Mouse (Mus musculus) midbrain, embryonic 13.5 days (tissue): ENCODE data around the gene Trpm2. TPM values are rescaled to one million over a fixed set of nuclear protein-coding genes. Genes with fewer than 3 reads are reported as not detected.
"Not testable (repeated sequence)": the region's sequence is repeated elsewhere in the genome, so short reads cannot be mapped to it uniquely, and the experiment has no call there.

Experiments
- ATAC-seq: fragments of 200-750 bp; cut with Nextera tagmentation; 2 replicates; pipeline ENCODE4 v1.8.0; 2017; ENCODE audit warnings: mild to moderate bottlenecking, moderate TSS enrichment, moderate library complexity
- H3K27ac ChIP-seq: fragments of 300-500 bp; sonication (generic); 2 replicates; pipeline ENCODE4 v1.5.1; 2015; ENCODE audit warnings: inconsistent platforms, mild to moderate bottlenecking, moderate library complexity
- H3K27me3 ChIP-seq: fragments of 300-500 bp; sonication (generic); 2 replicates; pipeline ENCODE4 v1.6.1; 2015; ENCODE audit warnings: mild to moderate bottlenecking, inconsistent platforms
- H3K36me3 ChIP-seq: fragments of 300-500 bp; sonication (generic); 2 replicates; pipeline ENCODE4 v1.6.1; 2015; ENCODE audit warnings: mild to moderate bottlenecking, inconsistent platforms
- H3K4me1 ChIP-seq: fragments of 300-500 bp; sonication (generic); replicated peaks from 2 replicates; pipeline ENCODE4 v1.6.1; 2015; ENCODE audit warnings: inconsistent platforms
- H3K4me2 ChIP-seq: fragments of 300-500 bp; sonication (generic); replicated peaks from 2 replicates; pipeline ENCODE4 v1.6.1; 2015; ENCODE audit warnings: moderate library complexity, mild to moderate bottlenecking, inconsistent platforms
- H3K4me3 ChIP-seq: fragments of 300-500 bp; sonication (generic); replicated peaks from 2 replicates; pipeline ENCODE4 v1.5.1; 2015; ENCODE audit warnings: mild to moderate bottlenecking, inconsistent platforms
- H3K9ac ChIP-seq: fragments of 300-500 bp; sonication (generic); replicated peaks from 2 replicates; pipeline ENCODE4 v1.6.1; 2015; ENCODE audit warnings: mild to moderate bottlenecking, inconsistent platforms
- H3K9me3 ChIP-seq: fragments of 300-500 bp; sonication (generic); 2 replicates; pipeline ENCODE4 v1.6.1; 2016; ENCODE audit warnings: mild to moderate bottlenecking, inconsistent platforms
- WGBS: fragments of 180-500 bp; shearing (Covaris S2); methylation state at CpG from one replicate; pipeline ENCODE4 v1.1.7; 2015; 5-methylcytosine and 5-hydroxymethylcytosine counted together
- polyA plus RNA-seq: library from polyadenylated mRNA; unstranded; fragments of >200 nt; fragmentation: Nextera tagmentation; extraction: Ambion mirVana; gene quantifications from 2 replicates; pipeline ENCODE4 v1.2.1, GENCODE M21; 2015

Trpm2 gene
- polyA plus RNA-seq = 2.7 and 3.3 TPM in 2 replicates

DNA sequence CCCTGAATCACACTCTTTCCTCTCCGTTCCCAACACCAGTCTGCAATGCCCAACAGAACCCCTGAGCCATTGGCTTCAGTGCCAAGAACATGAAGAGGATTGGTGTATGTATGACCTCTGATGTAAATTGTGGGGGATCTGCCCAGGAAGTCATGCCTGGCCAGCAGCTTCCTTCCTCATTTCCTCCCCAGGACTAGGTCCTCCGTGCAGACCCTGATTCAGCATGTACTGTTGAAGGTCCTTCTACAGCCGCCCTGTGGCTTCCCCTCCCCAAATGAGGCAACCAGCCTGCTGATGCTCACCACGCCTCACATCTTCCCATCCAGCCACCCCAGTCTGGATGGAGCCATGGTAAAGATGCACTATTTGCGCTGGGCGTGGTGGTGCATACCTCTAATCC lies at the start of gene Trpm2:
Gene Trpm2 (minus strand): TSS at position 83 of the 400 bp plus-strand sequence.
- peaks cover 14% of the 10 kb centered on the region; the same call in 1 of the 2 replicates for H3K4me1 ChIP-seq
- peaks cover 30% of the 10 kb centered on the region for H3K27me3 ChIP-seq
- peak within 1 kb of the TSS; percentile 54 for H3K9ac ChIP-seq
- no peak for ATAC-seq
- H3K27ac ChIP-seq = no peak within 1 kb of the TSS
- H3K36me3 ChIP-seq = no peaks in the 10 kb centered on the region
- H3K4me3 ChIP-seq = peak within 1 kb of the TSS; percentile 43
- no peaks in the 10 kb centered on the region for H3K9me3 ChIP-seq
- peak within 1 kb of the TSS; percentile 75 for H3K4me2 ChIP-seq
- WGBS = 94% methylated on average over 6 of the region's 6 CpGs

DNA sequence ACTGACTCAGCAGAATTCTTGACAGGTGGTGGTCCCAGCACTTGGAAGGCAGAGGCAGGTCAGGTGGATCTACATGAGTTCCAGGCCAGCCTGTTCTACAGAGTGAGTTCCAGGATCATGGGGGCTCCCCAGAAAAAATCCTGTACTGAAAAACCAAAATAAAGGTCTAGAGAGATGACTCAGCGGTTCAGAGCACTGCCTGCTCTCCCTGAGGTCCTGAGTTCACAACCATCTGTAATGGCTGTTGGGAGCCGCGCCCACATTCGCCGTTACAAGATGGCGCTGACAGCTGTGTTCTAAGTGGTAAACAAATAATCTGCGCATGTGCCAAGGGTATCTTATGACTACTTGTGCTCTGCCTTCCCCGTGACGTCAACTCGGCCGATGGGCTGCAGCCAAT lies 49.6 kb upstream of the Trpm2 start:
- not testable (repeated sequence) for H3K27me3 ChIP-seq, H3K4me1 ChIP-seq, H3K36me3 ChIP-seq, H3K4me2 ChIP-seq, H3K27ac ChIP-seq, H3K4me3 ChIP-seq, H3K9ac ChIP-seq, ATAC-seq, H3K9me3 ChIP-seq
- WGBS = 97% methylated on average over 7 of the region's 11 CpGs

DNA sequence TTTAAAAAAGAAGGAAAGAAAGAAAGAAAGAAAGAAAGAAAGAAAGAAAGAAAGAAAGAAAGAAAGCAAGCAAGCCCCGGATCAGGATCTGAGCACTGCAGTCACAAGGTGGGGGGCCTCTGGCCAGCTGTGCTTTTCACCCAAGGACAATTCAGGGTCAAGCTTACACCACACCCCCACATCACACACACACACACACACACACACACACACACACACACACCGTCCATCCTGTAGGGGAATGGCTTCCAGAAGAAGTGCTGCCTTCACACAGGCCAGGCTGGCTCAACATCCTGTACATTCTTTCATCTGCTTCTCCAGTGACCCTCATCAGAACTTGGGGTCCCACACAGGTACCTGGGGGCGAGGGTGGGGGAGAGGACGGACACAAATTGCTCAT lies 48.9 kb upstream of the Trpm2 start:
- WGBS = 76% methylated on average over 4 of the region's 4 CpGs
- Histone ChIP-seq H3K4me1 (no peaks in the 10 kb centered on the region), H3K36me3 (no peaks in the 10 kb centered on the region), H3K9me3 (peaks cover 1% of the 10 kb centered on the region; the same call in 1 of the 2 replicates), H3K9ac (no peak overlapping the region), H3K27ac (no peak overlapping the region), H3K4me2 (no peak overlapping the region), H3K27me3 (no peaks in the 10 kb centered on the region), H3K4me3 (no peak overlapping the region)
- peak; percentile 56; the same call in 1 of the 2 replicates for ATAC-seq

DNA sequence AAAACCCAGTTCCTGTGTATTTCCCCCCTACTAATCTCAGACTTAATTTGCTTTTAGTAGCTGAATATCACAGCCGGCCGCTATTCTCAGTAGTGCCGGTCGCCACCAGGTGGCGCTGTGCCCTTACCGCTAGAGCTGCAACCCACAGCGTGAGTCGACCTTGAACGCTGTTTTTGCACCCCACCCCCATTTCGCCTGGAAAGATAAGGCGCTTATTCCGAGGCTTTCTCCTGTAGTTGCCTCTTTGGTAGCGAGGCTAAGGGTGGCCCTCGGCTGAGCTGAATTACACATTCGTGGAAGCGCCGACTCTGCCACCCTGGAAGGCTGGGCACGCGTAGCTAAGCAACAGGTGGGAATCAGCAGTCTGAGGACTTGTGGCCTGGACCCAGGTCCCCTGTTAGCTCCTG lies 48.4 kb upstream of the Trpm2 start:
- H3K9me3 ChIP-seq = peaks cover 2% of the 10 kb centered on the region; the same call in 1 of the 2 replicates
- ATAC-seq = peak; percentile 79

DNA sequence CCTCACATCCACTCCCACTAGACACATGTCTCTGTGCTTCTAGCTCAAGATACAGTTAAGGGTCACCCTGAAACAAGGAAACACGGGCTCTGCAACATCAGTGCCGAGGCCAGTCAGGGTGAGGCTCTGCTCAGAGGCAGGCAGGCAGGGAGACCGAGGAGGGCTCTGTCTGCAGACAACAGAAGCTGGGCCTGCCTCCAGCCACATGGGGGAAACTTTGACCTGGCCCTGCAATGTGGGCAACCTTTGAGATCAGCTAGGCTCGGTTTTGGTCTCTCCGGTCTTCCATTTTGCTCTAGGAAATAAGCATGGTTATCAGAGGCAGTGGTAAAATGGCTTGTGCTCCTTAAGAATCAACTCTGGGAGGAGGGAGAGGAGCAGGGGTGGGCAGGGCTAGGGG lies 46.0 kb upstream of the Trpm2 start:
- no peak overlapping the region for H3K4me3 ChIP-seq
- ATAC-seq = no peak
- H3K4me1 ChIP-seq = no peaks in the 10 kb centered on the region
- no peak overlapping the region for H3K9ac ChIP-seq
- no peaks in the 10 kb centered on the region for H3K36me3 ChIP-seq
- H3K27ac ChIP-seq = no peak overlapping the region
- H3K4me2 ChIP-seq = no peak overlapping the region
- H3K27me3 ChIP-seq = no peaks in the 10 kb centered on the region
- WGBS = 56% methylated on average over 5 of the region's 5 CpGs
- peaks cover 2% of the 10 kb centered on the region; the same call in 1 of the 2 replicates for H3K9me3 ChIP-seq

More for the DNA sequence above, 48.4 kb upstream of the Trpm2 start:
- Histone ChIP-seq H3K27ac (no peak overlapping the region), H3K4me1 (no peaks in the 10 kb centered on the region), H3K27me3 (no peaks in the 10 kb centered on the region), H3K4me2 (peak overlapping the region; percentile 54), H3K9ac (no peak overlapping the region), H3K4me3 (peak overlapping the region; percentile 29), H3K36me3 (no peaks in the 10 kb centered on the region)
- WGBS = 21% methylated on average over 19 of the region's 19 CpGs

DNA sequence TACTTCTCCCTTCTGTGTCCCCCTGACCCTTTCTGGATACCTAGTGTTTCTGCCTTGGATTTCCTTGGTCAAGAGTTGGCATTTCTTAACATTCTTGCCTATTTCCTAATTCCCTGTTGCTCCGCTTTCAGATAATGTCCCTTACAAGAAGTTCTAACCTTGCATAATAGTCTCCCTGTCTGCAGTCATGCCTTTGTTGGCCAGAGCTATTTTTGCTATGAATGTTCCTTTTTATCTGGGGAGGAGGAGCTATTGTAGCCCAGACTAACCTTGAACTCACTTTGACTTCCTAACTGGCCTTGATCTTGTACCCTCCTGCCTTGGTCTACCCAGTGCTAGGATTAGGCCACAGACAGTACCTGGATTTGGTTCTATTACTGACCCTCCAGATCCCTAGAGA lies 45.1 kb upstream of the Trpm2 start:
- Histone ChIP-seq H3K36me3 (no peaks in the 10 kb centered on the region), H3K4me2 (no peak overlapping the region), H3K27ac (no peak overlapping the region), H3K9me3 (peaks cover 2% of the 10 kb centered on the region; the same call in 1 of the 2 replicates), H3K9ac (no peak overlapping the region), H3K4me3 (no peak overlapping the region), H3K4me1 (no peaks in the 10 kb centered on the region; the same call in 1 of the 2 replicates), H3K27me3 (0 out of 2 replicates have a peak, but pooled peaks cover 2% of the 10 kb centered on the region)
- 98% methylated on average over 1 of the region's 1 CpGs for WGBS
- ATAC-seq = no peak

DNA sequence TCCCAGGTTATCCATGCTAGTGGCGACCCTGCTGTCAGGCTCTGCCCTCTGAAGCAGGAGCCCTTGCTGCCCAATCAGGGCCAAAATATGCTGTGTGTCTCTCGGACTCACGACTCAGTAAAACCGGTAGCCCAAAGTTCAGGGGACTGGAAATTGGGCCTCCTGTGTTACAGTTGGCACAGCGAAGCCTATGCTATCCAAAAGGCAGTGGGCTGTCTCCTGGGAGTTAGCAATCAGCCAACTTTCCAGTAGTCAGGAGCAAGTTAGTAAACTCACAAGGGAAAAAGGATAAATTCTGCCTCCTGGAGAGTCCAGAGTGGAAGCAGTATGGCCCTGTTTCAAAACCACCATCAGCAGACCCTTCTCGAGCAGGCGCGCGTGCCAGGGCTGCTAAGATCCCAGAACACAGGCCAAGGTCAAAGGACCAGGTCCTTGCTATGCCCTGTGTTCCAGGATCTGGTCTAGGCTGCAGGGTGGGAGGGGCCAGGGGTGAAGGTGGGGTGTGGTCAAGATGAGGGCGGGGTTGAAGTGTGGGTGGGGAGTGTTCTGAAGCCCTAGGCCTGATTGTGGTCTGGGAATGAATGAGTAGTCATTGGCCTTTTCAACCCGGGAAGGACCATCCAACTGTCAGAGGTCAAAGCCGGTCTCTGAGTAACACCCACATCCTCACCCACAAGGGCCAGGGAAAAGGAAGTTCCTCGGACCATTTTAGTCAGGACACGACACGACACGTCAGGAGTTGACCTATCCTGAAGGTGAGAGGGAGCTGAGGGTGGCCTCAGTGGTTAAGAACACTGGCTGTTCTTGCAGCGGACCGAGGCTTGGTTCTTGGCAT lies 42.5 kb upstream of the Trpm2 start:
- 0 out of 2 replicates have a peak, but pooled peaks cover 2% of the 10 kb centered on the region for H3K27me3 ChIP-seq
- WGBS = 96% methylated on average over 18 of the region's 18 CpGs
- H3K4me1 ChIP-seq = peaks cover 12% of the 10 kb centered on the region
- no peak overlapping the region for H3K4me3 ChIP-seq
- H3K27ac ChIP-seq = no peak overlapping the region
- H3K9ac ChIP-seq = no peak overlapping the region
- H3K9me3 ChIP-seq = peaks cover 2% of the 10 kb centered on the region; the same call in 1 of the 2 replicates
- H3K36me3 ChIP-seq = no peaks in the 10 kb centered on the region
- no peak overlapping the region for H3K4me2 ChIP-seq
- no peak for ATAC-seq

DNA sequence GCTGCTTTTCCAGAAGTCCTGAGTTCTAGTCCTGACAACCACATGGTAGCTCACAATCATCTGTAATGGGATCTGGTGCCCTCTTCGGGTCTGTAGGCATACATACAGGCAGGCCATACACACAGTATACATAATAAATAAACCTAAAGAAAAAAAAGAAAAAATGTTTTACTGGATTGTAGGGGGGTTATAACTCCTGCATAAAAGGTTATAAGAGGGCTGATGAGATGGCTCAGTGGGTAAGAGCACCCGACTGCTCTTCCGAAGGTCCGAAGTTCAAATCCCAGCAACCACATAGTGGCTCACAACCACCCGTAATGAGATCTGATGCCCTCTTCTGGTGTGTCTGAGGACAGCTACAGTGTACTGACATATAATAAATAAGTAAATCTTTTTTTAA lies 40.8 kb upstream of the Trpm2 start:
- 98% methylated on average over 5 of the region's 5 CpGs for WGBS

DNA sequence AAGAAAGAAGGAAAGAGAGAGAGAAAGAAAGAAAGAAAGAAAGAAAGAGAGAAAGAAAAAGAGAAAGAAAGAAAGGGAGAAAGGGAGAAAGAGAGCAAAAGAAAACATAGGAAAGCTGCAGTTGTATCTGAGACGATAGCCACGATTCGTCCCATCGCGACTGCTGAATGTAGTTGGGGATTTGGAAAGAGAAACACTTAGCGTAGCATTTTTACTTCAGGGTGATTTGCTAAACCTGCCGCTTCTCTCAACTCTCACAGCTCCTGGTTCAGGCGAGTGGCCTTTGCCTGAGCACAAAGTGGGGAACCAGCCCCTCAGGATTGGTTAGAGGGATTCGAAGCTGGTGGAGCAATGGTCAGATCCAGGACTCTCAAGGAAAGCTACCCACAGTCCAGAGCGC lies 40.0 kb upstream of the Trpm2 start:
- Histone ChIP-seq H3K4me1 (peaks cover 36% of the 10 kb centered on the region), H3K4me3 (no peak overlapping the region), H3K27ac (no peak overlapping the region), H3K9me3 (peaks cover 2% of the 10 kb centered on the region; the same call in 1 of the 2 replicates), H3K4me2 (peak overlapping the region; percentile 87), H3K9ac (0 out of 2 replicates have a peak overlapping the region, but pooled peaks have one; percentile 37), H3K36me3 (no peaks in the 10 kb centered on the region), H3K27me3 (0 out of 2 replicates have a peak, but pooled peaks cover 2% of the 10 kb centered on the region)
- 16% methylated on average over 10 of the region's 10 CpGs for WGBS
- no peak for ATAC-seq

More for the DNA sequence above, 40.8 kb upstream of the Trpm2 start:
- not testable (repeated sequence) for H3K9ac ChIP-seq, H3K27ac ChIP-seq, H3K4me3 ChIP-seq, H3K36me3 ChIP-seq, H3K4me2 ChIP-seq, H3K27me3 ChIP-seq, H3K9me3 ChIP-seq, ATAC-seq
- peaks cover 30% of the 10 kb centered on the region for H3K4me1 ChIP-seq

DNA sequence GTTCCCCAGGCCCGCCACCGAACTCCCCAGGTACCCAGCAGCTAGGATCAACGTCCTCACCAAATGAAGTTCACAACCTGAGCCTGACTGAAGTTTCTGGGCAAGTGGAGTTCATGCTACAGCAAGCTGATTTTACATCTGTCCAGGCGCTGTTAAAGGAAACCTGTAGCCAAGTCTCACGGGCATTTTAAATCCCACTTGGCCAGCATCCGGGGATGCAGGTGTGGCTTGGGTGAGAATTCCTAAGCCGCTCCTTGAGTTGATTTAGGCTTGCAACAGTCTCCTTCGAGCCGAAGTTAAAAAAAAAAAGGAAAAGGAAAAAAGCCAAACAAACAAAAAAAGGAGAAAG lies 39.6 kb upstream of the Trpm2 start, which contains the start of gene Pfkl:
Gene Pfkl (minus strand): TSS at position 139 of the 349 bp plus-strand sequence.
- Histone ChIP-seq H3K9me3 (peaks cover 2% of the 10 kb centered on the region; the same call in 1 of the 2 replicates), H3K9ac (peak within 1 kb of the TSS; percentile 89), H3K4me1 (peaks cover 36% of the 10 kb centered on the region), H3K27ac (peak within 1 kb of the TSS; percentile 95), H3K36me3 (no peaks in the 10 kb centered on the region), H3K4me2 (peak within 1 kb of the TSS; percentile 87), H3K4me3 (peak within 1 kb of the TSS; percentile 81), H3K27me3 (0 out of 2 replicates have a peak, but pooled peaks cover 2% of the 10 kb centered on the region)
- 0 out of 2 replicates have a peak, but pooled peaks have one; percentile 1 for ATAC-seq
- WGBS = 0% methylated on average over 9 of the region's 9 CpGs

DNA sequence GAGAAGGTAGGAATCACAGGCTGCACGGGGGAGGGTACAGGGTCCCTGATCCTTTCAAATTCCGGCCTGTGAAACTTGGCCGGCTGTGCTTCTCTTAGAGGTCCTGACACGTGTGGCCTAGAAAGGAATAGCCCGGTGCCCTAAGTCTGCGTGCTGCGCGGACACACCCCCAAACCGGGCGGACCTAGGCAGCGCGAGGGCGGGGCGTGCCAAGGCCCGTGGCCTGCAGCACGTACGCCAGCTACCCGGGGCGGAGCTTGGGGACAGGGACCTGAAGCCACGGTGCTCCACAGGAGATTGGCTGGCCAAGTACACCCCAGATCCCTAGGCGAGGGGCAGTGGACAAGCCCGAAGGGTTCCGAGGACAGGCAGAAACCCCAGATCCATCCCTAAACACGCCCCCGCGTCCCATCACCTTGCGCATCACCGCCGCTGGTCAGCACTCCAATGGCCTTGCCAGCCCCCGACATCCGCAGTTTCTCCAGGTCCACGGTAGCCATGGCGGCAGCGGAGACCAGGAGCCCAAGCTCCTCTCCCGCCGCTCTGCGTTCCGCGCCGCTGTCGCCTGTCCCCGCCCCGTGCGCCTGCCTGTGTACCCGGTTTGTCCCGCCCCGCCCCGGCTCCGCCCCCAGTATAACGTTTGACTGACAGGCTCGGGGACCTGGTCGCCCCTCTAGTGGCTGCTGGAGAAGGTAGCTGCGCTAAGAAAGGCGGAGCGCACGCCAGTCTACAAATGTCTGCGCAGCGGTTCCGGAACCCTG lies 39.0 kb upstream of the Trpm2 start:
- Histone ChIP-seq H3K4me2 (peak overlapping the region; percentile 87), H3K27me3 (0 out of 2 replicates have a peak, but pooled peaks cover 2% of the 10 kb centered on the region), H3K4me3 (peak overlapping the region; percentile 81), H3K27ac (peak overlapping the region; percentile 95), H3K4me1 (peaks cover 36% of the 10 kb centered on the region), H3K36me3 (no peaks in the 10 kb centered on the region), H3K9me3 (0 out of 2 replicates have a peak, but pooled peaks cover 2% of the 10 kb centered on the region), H3K9ac (peak overlapping the region; percentile 89)
- peak; percentile 96 for ATAC-seq
- under 1% methylated on average over 59 of the region's 59 CpGs for WGBS
